Mouse (Mus musculus): ENCODE results near the gene Nanos3.

GRCm38 (mm10) chr8:84132225-84132624 lies 52.8 kb downstream of the Nanos3 start:
- TF ChIP-seq CTCF (IDR thresholded peaks at IDR 0.05; ENCODE audit: low read depth, low read length) (no peak), POLR2A (IDR thresholded peaks at IDR 0.05; ENCODE audit: extremely low read depth, insufficient read depth, low read length) (no peak)

Data from liver, adult 2 months (tissue).